Mouse (Mus musculus) CD4-positive, CD25-positive, alpha-beta regulatory T cell, adult 4 months (primary cell): ENCODE measurements around the gene Il25. TPM values are rescaled to one million over a fixed set of nuclear protein-coding genes. Genes with fewer than 3 reads are reported as not detected.
"Not testable (repeated sequence)": the region's sequence is repeated elsewhere in the genome, so short reads cannot be mapped to it uniquely, and the experiment has no call there.

Experiments used
- ATAC-seq: one replicate; pipeline ENCODE4 v1.8.0; 2017
- polyA plus RNA-seq, 2 experiments: library from polyadenylated mRNA; unstranded; fragments of 100-300 nt; shearing (Covaris generic); gene quantifications; one replicate each; pipeline ENCODE4 v1.2.1; 2017

Il25 gene
- polyA plus RNA-seq, 2 experiments from 2014 or later = not detected

DNA sequence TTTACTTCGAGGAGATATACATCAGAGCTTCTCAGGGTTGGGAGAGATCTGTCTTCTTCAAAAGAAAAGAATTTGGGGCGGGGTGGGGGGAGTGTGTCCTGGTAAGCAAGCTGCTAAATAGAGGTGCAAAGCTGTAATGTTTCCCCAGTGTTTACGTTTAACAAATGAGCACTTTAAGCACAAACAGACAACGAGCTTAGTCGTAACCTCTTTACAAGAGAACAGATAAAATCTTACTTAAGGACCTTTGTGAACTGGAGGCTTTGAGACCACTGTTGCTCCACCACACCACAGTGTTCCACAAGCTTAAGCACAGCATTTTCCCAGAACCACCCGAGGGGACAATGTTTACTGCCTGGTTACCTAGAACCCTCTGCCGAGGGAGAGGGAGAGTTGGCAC lies 5.2 kb upstream of the Il25 start:
- ATAC-seq = no peak

GRCm38 (mm10) chr14:54929801-54930200 lies 2.7 kb upstream of the Il25 start:
- ATAC-seq = no peak

GRCm38 (mm10) chr14:54930431-54930830 lies 2.1 kb upstream of the Il25 start:
- ATAC-seq = no peak

- no peak for ATAC-seq
These were observed 3.7 kb downstream of the Il25 start, which contains the start of gene Cmtm5 for GRCm38 (mm10) chr14:54935904-54936830. Cmtm5 (plus strand) TSS chr14:54936261.

GRCm38 (mm10) chr14:54936831-54937160 lies 4.3 kb downstream of the Il25 start:
- ATAC-seq = no peak

- no peak for ATAC-seq
These were observed 5.1 kb downstream of the Il25 start for GRCm38 (mm10) chr14:54937361-54938182.

- no peak for ATAC-seq
These were observed 6.1 kb downstream of the Il25 start for GRCm38 (mm10) chr14:54938431-54939219.

GRCm38 (mm10) chr14:54939434-54940175 lies 7.1 kb downstream of the Il25 start:
- no peak for ATAC-seq

GRCm38 (mm10) chr14:54940176-54940530 lies 7.7 kb downstream of the Il25 start:
- no peak for ATAC-seq

GRCm38 (mm10) chr14:54941024-54941978 lies 8.8 kb downstream of the Il25 start:
- no peak for ATAC-seq

GRCm38 (mm10) chr14:54942479-54942878 lies 10.0 kb downstream of the Il25 start:
- ATAC-seq = no peak

GRCm38 (mm10) chr14:54943971-54944370 lies 11.5 kb downstream of the Il25 start:
- no peak for ATAC-seq

DNA sequence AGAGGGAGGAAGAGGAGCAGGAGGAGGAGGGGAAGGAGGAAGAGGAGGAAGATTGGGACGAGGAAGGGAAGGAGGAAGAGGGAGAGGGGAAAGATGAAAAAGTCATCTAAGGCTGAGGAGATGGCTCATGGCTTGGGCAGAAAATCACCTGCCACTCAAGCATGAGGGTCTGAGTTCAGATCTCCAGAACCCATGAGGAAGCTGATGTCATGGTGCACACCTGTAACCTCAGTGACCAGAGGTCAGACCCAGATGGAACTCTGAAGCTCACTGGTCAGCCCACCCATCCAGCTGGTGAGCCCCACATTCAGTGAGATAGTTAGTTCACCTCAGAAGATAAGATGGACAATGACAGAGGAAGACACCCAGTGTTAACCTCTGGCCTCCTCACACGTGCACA lies 12.4 kb downstream of the Il25 start:
- no peak for ATAC-seq

DNA sequence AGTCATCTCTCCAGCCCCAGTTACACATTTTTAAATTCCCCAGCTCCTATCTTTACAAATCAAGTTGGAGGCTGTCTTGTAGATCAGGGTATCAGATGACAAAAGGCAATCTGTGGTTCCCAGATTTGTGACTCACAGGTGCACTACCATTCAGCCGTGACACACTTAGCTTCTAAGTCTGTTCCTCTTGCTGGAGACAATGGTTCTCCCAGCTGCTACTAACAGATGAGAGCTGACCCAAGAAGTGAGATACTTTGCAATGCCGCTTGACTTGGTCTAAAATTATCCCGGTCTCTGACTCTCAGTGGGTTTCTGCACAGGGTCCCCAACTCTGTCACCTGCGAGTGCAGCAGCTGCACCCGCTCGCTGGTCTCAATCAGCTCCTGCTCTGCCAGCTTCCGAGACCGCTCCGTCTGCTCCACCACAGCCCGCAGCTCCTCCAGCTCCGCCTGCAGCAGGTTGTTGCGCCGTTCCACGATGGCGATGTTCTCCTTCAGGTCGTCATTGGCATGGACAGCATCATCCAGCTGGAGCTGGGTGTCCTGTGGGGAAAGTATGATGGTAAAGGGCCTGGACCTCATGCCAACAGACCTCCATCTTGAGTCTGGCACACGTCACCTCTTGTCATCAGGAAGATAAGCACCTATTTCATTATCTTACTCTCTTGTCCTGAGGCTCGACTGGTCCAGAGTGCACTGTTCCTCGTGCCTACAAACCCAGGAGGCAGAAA lies 13.6 kb downstream of the Il25 start:
- no peak for ATAC-seq

GRCm38 (mm10) chr14:54947008-54947407 lies 14.5 kb downstream of the Il25 start:
- ATAC-seq = not testable (repeated sequence)

DNA sequence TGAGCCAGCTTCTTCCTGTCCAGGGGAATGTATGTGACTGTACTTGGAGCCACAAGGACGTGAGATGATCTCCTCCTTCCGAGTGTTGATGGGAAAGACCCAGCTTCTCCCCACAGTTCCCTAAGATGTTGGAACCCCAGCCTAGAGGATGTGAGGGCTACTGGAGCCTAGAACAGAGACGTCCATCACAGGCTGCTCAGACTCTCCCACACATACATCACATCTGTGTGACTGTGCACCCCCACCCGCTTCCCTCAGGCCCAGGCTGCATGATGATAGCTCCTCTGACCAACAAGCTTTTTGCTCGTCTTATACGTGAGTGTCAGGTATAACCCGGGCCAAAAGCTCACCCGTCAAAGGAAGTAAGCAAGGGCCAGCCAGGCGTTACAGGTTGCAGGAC lies 16.3 kb downstream of the Il25 start:
- ATAC-seq = no peak

- no peak for ATAC-seq
These were observed 18.0 kb downstream of the Il25 start for GRCm38 (mm10) chr14:54950493-54950892.

- ATAC-seq = no peak
These were observed 19.1 kb downstream of the Il25 start for GRCm38 (mm10) chr14:54951587-54951986.

DNA sequence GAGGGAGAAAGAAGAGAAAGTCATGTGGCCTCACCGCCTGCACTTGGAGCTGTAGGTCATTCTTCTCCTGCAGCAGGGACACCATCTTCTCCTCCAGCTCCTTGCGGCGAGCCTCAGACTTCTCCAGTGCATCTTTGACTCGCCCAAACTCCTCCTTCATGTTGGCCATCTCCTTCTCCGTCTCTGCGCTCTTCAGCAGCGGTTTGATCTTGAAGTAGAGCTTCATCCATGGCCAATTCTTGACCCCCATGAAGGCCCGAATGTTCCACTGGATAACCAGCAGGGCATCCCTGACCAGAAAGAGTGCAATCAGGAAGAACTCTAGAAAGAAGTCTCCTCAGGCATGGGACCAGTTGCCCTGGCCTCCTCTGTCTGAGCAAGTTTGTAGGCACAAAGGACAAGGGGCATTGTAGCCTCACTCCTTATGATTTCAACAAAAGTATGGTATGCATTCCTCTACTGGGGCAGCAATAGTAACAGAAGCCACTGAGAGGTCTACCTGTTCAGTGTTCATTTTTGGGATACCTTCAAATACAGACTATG lies 21.2 kb downstream of the Il25 start:
- ATAC-seq = no peak

DNA sequence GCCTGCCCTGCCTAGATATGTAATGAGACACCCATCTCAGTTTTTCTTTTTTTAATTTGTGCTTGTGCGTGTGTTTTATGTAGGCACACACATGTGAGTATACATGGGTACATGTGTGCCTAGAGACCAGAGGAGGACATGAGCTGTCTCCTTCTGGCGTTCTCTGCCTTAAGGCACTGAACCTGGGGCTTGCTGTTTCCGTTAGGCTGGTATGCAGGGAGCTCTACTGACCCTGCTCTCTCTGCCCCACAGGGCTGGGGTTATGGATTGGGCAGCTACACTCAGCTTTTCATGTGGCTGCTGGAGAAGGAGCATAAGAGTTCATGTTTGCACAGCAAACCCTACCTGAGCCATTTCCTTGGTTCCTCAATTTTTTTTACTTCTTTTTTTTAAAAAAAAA lies 22.0 kb downstream of the Il25 start:
- no peak for ATAC-seq
